Mouse (Mus musculus) forebrain, embryonic 12.5 days (tissue): ENCODE measurements at regions not wholly inside any gene's neighbourhood (a gene's known extent, or its start where the extent isn't known, plus 50 kb on each side); places are given as distances from the start of the nearest gene placed in this dataset.

ENCODE experiments used
- ATAC-seq: fragments of 200-750 bp; cut with Nextera tagmentation; 2 replicates; pipeline ENCODE4 v1.8.0; 2017; ENCODE audit warnings: moderate TSS enrichment; ENCODE audit not compliant: low FRiP score
- H3K27ac ChIP-seq: fragments of 300-500 bp; sonication (generic); 2 replicates; pipeline ENCODE4 v1.5.1; 2016; ENCODE audit warnings: mild to moderate bottlenecking
- H3K27me3 ChIP-seq: fragments of 300-500 bp; sonication (generic); 2 replicates; pipeline ENCODE4 v1.6.1; 2016; ENCODE audit warnings: mild to moderate bottlenecking
- H3K36me3 ChIP-seq: fragments of 300-500 bp; sonication (generic); replicated peaks from 2 replicates; pipeline ENCODE4 v1.6.1; 2016; ENCODE audit warnings: mild to moderate bottlenecking
- H3K4me1 ChIP-seq: fragments of 300-500 bp; sonication (generic); 2 replicates; pipeline ENCODE4 v1.6.1; 2016
- H3K4me2 ChIP-seq: fragments of 300-500 bp; sonication (generic); 2 replicates; pipeline ENCODE4 v1.6.1; 2016; ENCODE audit warnings: mild to moderate bottlenecking, moderate library complexity
- H3K4me3 ChIP-seq: fragments of 300-500 bp; sonication (generic); replicated peaks from 2 replicates; pipeline ENCODE4 v1.5.1; 2016; ENCODE audit warnings: mild to moderate bottlenecking
- H3K9ac ChIP-seq: fragments of 300-500 bp; sonication (generic); 2 replicates; pipeline ENCODE4 v1.6.1; 2016; ENCODE audit warnings: mild to moderate bottlenecking
- H3K9me3 ChIP-seq: fragments of 300-500 bp; sonication (generic); 2 replicates; pipeline ENCODE4 v1.6.1; 2016
- WGBS: fragments of 180-500 bp; shearing (Covaris S2); methylation state at CpG from one replicate; pipeline ENCODE4 v1.1.7; 2016; 5-methylcytosine and 5-hydroxymethylcytosine counted together

- Histone ChIP-seq H3K9me3 (no peaks in the 10 kb centered on the region), H3K9ac (no peak overlapping the region), H3K27ac (no peak overlapping the region), H3K27me3 (no peaks in the 10 kb centered on the region), H3K4me1 (no peaks in the 10 kb centered on the region), H3K4me3 (no peak overlapping the region), H3K36me3 (no peaks in the 10 kb centered on the region), H3K4me2 (no peak overlapping the region)
- no peak for ATAC-seq
- WGBS = 93% methylated on average over 4 of the region's 4 CpGs
Observed at GRCm38 (mm10) chr5:51824731-51825130, 257.2 kb upstream of the Ppargc1a start.

- 28% methylated on average over 2 of the region's 2 CpGs for WGBS
- Histone ChIP-seq H3K4me1 (no peaks in the 10 kb centered on the region), H3K36me3 (no peaks in the 10 kb centered on the region), H3K27ac (no peak overlapping the region), H3K9ac (no peak overlapping the region), H3K4me2 (no peak overlapping the region), H3K9me3 (no peaks in the 10 kb centered on the region), H3K27me3 (no peaks in the 10 kb centered on the region), H3K4me3 (no peak overlapping the region)
- ATAC-seq = no peak
Observed at GRCm38 (mm10) chr5:51823657-51824056, 256.1 kb upstream of the Ppargc1a start.

DNA sequence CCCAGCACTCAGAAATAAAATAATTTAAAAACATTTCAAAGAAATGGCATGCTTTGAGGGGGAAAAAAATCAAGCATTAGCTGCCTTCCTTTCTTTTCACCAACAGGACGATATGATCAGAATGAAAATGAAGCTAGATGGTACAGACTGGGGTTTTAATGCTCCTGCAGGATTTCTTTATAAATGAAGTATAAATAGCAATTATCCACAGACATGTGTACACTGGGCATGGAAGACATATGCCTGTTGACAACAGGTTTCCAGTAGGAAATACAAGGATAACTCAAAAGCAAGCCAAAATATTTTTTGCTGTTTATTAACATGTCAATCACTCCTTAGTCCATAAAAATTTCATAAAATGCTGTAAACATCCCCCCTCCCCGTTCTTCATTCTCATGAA, 248.7 kb upstream of the Ppargc1a start:
- Histone ChIP-seq H3K4me1 (no peaks in the 10 kb centered on the region), H3K36me3 (no peaks in the 10 kb centered on the region), H3K4me2 (no peak overlapping the region), H3K9ac (no peak overlapping the region), H3K27ac (no peak overlapping the region), H3K4me3 (no peak overlapping the region), H3K9me3 (no peaks in the 10 kb centered on the region), H3K27me3 (no peaks in the 10 kb centered on the region)
- no peak for ATAC-seq
- 84% methylated on average over 2 of the region's 2 CpGs for WGBS

GRCm38 (mm10) chr5:51811728-51812127, 244.2 kb upstream of the Ppargc1a start:
- Histone ChIP-seq H3K9me3 (no peaks in the 10 kb centered on the region), H3K4me1 (no peaks in the 10 kb centered on the region), H3K27ac (no peak overlapping the region), H3K9ac (no peak overlapping the region), H3K36me3 (no peaks in the 10 kb centered on the region), H3K27me3 (no peaks in the 10 kb centered on the region), H3K4me3 (no peak overlapping the region), H3K4me2 (no peak overlapping the region)
- WGBS = 79% methylated on average over 2 of the region's 2 CpGs
- ATAC-seq = no peak

- Histone ChIP-seq H3K9ac (no peak overlapping the region), H3K4me1 (no peaks in the 10 kb centered on the region), H3K9me3 (no peaks in the 10 kb centered on the region), H3K4me2 (no peak overlapping the region), H3K36me3 (no peaks in the 10 kb centered on the region), H3K27ac (no peak overlapping the region), H3K4me3 (no peak overlapping the region), H3K27me3 (no peaks in the 10 kb centered on the region)
- ATAC-seq = no peak
- 92% methylated on average over 8 of the region's 8 CpGs for WGBS
Observed at GRCm38 (mm10) chr5:51801486-51801885, 234.0 kb upstream of the Ppargc1a start.

DNA sequence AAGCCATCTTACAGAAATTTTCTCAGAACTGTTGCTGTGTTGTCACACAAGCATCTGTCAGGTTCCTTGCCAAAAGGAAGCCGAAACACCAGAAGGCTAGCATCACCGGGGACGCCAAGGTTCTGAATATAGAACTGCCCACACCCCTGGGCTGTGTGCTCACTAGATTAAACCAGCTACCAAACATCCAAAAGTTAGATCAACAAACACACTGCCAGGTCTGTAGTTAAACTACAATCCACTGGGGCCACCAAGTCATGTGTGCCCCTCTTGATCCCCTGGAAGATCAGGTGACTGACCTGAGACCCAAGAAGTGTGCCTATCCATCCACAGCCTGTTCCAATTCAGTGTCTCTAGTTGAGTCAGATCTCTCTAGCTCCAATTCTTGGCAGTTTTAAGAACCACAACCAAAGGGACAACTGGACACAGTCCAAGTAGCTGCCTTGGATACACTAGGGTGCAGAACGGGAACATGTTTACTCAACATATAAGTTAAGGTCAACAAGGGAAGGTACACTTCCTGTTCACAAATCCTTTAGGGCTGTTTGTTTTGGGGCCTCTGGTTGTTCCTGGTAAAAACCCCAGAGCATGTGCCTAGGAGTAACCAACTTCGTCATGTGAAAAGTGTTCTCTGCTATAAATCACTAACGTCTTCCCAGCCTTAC, 232.0 kb upstream of the Ppargc1a start:
- H3K36me3 ChIP-seq = no peaks in the 10 kb centered on the region
- H3K4me2 ChIP-seq = no peak overlapping the region
- H3K27ac ChIP-seq = no peak overlapping the region
- 94% methylated on average over 6 of the region's 6 CpGs for WGBS
- H3K9me3 ChIP-seq = no peaks in the 10 kb centered on the region
- no peak overlapping the region for H3K9ac ChIP-seq
- no peaks in the 10 kb centered on the region for H3K27me3 ChIP-seq
- H3K4me3 ChIP-seq = no peak overlapping the region
- H3K4me1 ChIP-seq = no peaks in the 10 kb centered on the region
- ATAC-seq = no peak

- no peaks in the 10 kb centered on the region for H3K4me1 ChIP-seq
- H3K4me2 ChIP-seq = no peak overlapping the region
- H3K4me3 ChIP-seq = no peak overlapping the region
- H3K9me3 ChIP-seq = no peaks in the 10 kb centered on the region
- no peak for ATAC-seq
- H3K36me3 ChIP-seq = no peaks in the 10 kb centered on the region
- H3K27me3 ChIP-seq = no peaks in the 10 kb centered on the region
- WGBS = 68% methylated on average over 6 of the region's 6 CpGs
- no peak overlapping the region for H3K27ac ChIP-seq
- H3K9ac ChIP-seq = no peak overlapping the region
Observed at GRCm38 (mm10) chr5:51794097-51794496, 226.6 kb upstream of the Ppargc1a start.

DNA sequence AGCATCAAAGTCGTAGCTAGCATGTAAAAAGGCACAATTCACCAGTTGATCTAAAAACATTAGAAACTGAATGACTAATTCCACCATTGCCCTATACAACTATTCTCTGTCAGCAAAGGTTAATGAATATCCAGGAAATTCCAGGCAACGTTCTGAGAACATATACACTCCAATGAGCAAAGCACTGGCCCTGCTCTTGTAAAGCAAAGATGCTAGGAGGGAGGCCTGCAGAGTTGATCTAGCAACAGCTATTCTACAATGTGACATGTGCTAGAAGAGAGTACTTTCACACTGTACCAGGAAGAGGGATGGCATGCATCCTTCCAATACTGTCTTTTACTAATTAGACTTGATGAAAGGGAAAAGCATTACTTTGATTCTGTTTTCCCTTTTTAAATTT, 225.4 kb upstream of the Ppargc1a start:
- H3K9me3 ChIP-seq = no peaks in the 10 kb centered on the region
- no peak for ATAC-seq
- no peak overlapping the region for H3K4me2 ChIP-seq
- no peaks in the 10 kb centered on the region for H3K4me1 ChIP-seq
- H3K27ac ChIP-seq = no peak overlapping the region
- no peak overlapping the region for H3K9ac ChIP-seq
- no peaks in the 10 kb centered on the region for H3K36me3 ChIP-seq
- H3K27me3 ChIP-seq = no peaks in the 10 kb centered on the region
- H3K4me3 ChIP-seq = no peak overlapping the region
- WGBS = 76% methylated on average over 2 of the region's 2 CpGs

DNA sequence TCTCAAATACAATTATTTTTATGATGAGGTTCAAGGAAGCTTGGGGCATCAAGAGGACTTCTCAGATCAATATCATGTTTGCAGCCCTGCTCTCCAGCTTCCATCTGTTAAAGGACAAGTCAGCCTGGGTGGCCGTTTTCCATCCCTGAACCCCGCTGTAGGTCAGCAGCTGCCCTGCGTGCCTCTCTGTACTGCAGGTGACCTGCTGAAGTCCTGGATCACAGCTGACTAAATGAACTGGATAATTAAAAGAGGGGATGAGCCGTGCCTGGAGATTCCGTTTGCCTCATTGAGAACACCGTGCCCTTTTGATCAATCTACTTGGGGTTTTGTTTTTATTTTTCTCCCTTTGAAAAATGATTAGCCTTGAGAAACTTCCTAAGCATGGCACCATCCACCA, 221.2 kb upstream of the Ppargc1a start:
- 64% methylated on average over 6 of the region's 6 CpGs for WGBS
- H3K36me3 ChIP-seq = no peaks in the 10 kb centered on the region
- ATAC-seq = no peak
- no peak overlapping the region for H3K27ac ChIP-seq
- no peaks in the 10 kb centered on the region for H3K4me1 ChIP-seq
- no peak overlapping the region for H3K4me3 ChIP-seq
- H3K4me2 ChIP-seq = no peak overlapping the region
- H3K9me3 ChIP-seq = no peaks in the 10 kb centered on the region
- H3K27me3 ChIP-seq = no peaks in the 10 kb centered on the region
- no peak overlapping the region for H3K9ac ChIP-seq

GRCm38 (mm10) chr5:51783523-51783922, 216.0 kb upstream of the Ppargc1a start:
- Histone ChIP-seq H3K4me2 (no peak overlapping the region), H3K36me3 (no peaks in the 10 kb centered on the region), H3K4me3 (no peak overlapping the region), H3K9ac (no peak overlapping the region), H3K27me3 (no peaks in the 10 kb centered on the region), H3K4me1 (no peaks in the 10 kb centered on the region), H3K9me3 (no peaks in the 10 kb centered on the region), H3K27ac (no peak overlapping the region)
- ATAC-seq = no peak
- 80% methylated on average over 5 of the region's 5 CpGs for WGBS

GRCm38 (mm10) chr5:51783099-51783498, 215.6 kb upstream of the Ppargc1a start:
- ATAC-seq = no peak
- H3K27ac ChIP-seq = no peak overlapping the region
- H3K36me3 ChIP-seq = no peaks in the 10 kb centered on the region
- no peaks in the 10 kb centered on the region for H3K27me3 ChIP-seq
- no peaks in the 10 kb centered on the region for H3K4me1 ChIP-seq
- H3K4me2 ChIP-seq = no peak overlapping the region
- H3K9ac ChIP-seq = no peak overlapping the region
- 89% methylated on average over 9 of the region's 9 CpGs for WGBS
- no peak overlapping the region for H3K4me3 ChIP-seq
- no peaks in the 10 kb centered on the region for H3K9me3 ChIP-seq

DNA sequence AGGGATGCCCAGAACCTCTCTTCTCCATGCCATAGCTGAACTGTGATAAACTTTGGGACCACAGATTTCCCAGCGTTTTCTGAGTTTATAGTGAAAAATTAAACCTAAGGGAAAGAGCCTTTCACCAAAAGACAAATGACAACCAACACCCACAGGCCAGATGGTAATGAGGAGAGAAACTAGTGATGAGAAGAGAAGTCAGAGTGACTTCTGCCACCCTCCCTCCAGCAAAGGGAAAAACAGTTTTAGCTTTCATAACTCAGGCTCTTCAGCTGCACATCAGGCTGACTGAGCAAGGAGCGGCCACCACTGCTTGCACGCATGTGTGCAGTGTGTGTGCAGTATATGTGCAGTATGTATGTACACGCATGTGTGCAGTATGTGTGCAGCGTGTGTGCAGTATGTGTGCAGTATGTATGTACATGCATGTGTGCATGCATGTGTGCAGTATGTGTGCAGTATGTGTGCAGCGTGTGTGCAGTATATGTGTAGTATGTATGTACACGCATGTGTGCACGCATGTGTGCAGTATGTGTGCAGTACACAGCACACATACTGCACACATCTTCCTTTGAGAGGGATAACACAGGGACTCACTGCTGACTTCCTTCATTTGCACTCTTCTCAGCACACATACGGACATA, 208.1 kb upstream of the Ppargc1a start:
- Histone ChIP-seq H3K4me3 (no peak overlapping the region), H3K4me2 (no peak overlapping the region), H3K4me1 (no peaks in the 10 kb centered on the region), H3K27ac (no peak overlapping the region), H3K27me3 (no peaks in the 10 kb centered on the region), H3K9ac (no peak overlapping the region), H3K36me3 (no peaks in the 10 kb centered on the region), H3K9me3 (no peaks in the 10 kb centered on the region)
- WGBS = 97% methylated on average over 9 of the region's 9 CpGs
- no peak for ATAC-seq

DNA sequence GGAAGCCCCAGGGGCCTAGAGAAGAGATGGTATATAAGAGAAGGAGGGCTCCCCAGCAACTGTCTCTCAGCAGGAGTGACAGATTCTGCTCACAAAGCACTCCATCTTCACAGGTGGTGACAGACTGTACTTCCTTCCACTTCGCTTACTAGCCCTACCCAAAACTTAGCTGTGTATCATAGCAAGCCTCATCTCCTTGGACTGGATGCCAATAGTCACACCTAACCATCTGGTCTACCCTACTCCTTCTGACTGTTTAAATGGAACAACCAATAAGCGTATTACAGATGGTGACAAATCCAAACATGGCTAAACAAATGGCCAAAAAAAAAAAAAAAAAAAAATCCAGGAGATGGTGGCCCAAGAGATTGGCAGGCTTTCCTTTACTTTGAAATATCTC, 204.1 kb upstream of the Ppargc1a start:
- WGBS = 75% methylated on average over 2 of the region's 2 CpGs
- no peak overlapping the region for H3K4me3 ChIP-seq
- no peaks in the 10 kb centered on the region for H3K36me3 ChIP-seq
- no peaks in the 10 kb centered on the region for H3K27me3 ChIP-seq
- no peak overlapping the region for H3K4me2 ChIP-seq
- no peak for ATAC-seq
- no peak overlapping the region for H3K27ac ChIP-seq
- H3K4me1 ChIP-seq = no peaks in the 10 kb centered on the region
- no peak overlapping the region for H3K9ac ChIP-seq
- H3K9me3 ChIP-seq = no peaks in the 10 kb centered on the region
